Mouse (Mus musculus) MEL (cell line): ENCODE measurements around the gene Neurl4. TPM values are rescaled to one million over a fixed set of nuclear protein-coding genes. Genes with fewer than 3 reads are reported as not detected.

ENCODE experiments used
- DNase-seq: peaks from one replicate; pipeline ENCODE4 v3.0.0; 2011; ENCODE audit warnings: low read depth, low spot score
- H3K27ac ChIP-seq: 2 replicates; pipeline ENCODE4 v1.5.1; 2012; ENCODE audit warnings: low read depth, mild to moderate bottlenecking, control low read depth, low read length, moderate library complexity; ENCODE audit not compliant: control insufficient read depth
- H3K27me3 ChIP-seq, 2 experiments: fragments of 150-350 bp in 1 of 2; sonication (generic) in 1 of 2; 2 replicates each; pipeline ENCODE4 v1.6.1; 2012; ENCODE audit warnings: low read length in 2 of 2, mild to moderate bottlenecking in 2 of 2, improper control_type of control experiment in 1 of 2, moderate library complexity in 1 of 2; ENCODE audit not compliant: insufficient read depth in 2 of 2, control insufficient read depth in 1 of 2
- H3K36me3 ChIP-seq, 2 experiments: 2 replicates each; pipeline ENCODE4 v1.6.1; 2012 to 2014; ENCODE audit warnings: low read length in 2 of 2, improper control_type of control experiment in 1 of 2, inconsistent platforms in 1 of 2, mild to moderate bottlenecking in 1 of 2; ENCODE audit not compliant: insufficient read depth in 2 of 2, control insufficient read depth in 1 of 2
- H3K4me1 ChIP-seq, 2 experiments: fragments of 150-350 bp in 1 of 2; sonication (generic) in 1 of 2; 2 replicates each; pipeline ENCODE4 v1.6.1; 2012; ENCODE audit warnings: low read length in 2 of 2, improper control_type of control experiment in 1 of 2, mild to moderate bottlenecking in 1 of 2; ENCODE audit not compliant: insufficient read depth in 2 of 2, control insufficient read depth in 1 of 2
- H3K4me3 ChIP-seq, 2 experiments: fragments of 150-350 bp in 1 of 2; sonication (generic) in 1 of 2; 2 replicates each; pipeline ENCODE4 v1.5.1; 2012; ENCODE audit warnings: low read depth in 2 of 2, low read length in 2 of 2, mild to moderate bottlenecking in 2 of 2, moderate library complexity in 2 of 2, control low read depth in 1 of 2, improper control_type of control experiment in 1 of 2; ENCODE audit not compliant: control insufficient read depth in 1 of 2, insufficient read depth in 1 of 2
- H3K79me2 ChIP-seq: 2 replicates; pipeline ENCODE4 v1.6.1; 2012; ENCODE audit warnings: mild to moderate bottlenecking, low read length, moderate library complexity; ENCODE audit not compliant: control insufficient read depth, poor library complexity, insufficient read depth
- H3K9ac ChIP-seq: 2 replicates; pipeline ENCODE4 v1.6.1; 2012; ENCODE audit warnings: low read depth, mild to moderate bottlenecking, control low read depth, low read length, moderate library complexity; ENCODE audit not compliant: control insufficient read depth, poor library complexity, severe bottlenecking
- H3K9me3 ChIP-seq: fragments of 150-350 bp; sonication (generic); replicated peaks from 2 replicates; pipeline ENCODE4 v1.6.1; 2012; ENCODE audit warnings: mild to moderate bottlenecking, low read length, improper control_type of control experiment, moderate library complexity; ENCODE audit not compliant: insufficient read depth
- BHLHE40 ChIP-seq: IDR thresholded peaks from 2 replicates; pipeline ENCODE4 v1.6.1; 2012; ENCODE audit warnings: low read depth, mild to moderate bottlenecking, inconsistent platforms, low read length, improper control_type of control experiment, borderline replicate concordance
- CTCF ChIP-seq, 3 experiments: IDR thresholded peaks in 2 of 3; conservative IDR thresholded peaks in 1 of 3; 2 replicates each; pipeline ENCODE4 v1.5.1; 2011 to 2012; ENCODE audit warnings: low read length in 3 of 3, low read depth in 2 of 3, mild to moderate bottlenecking in 2 of 3, improper control_type of control experiment in 1 of 3, inconsistent platforms in 1 of 3, mixed read lengths in 1 of 3, moderate library complexity in 1 of 3; ENCODE audit not compliant: control insufficient read depth in 1 of 3, insufficient read depth in 1 of 3, poor library complexity in 1 of 3, severe bottlenecking in 1 of 3
- E2F4 ChIP-seq: IDR thresholded peaks from 2 replicates; pipeline ENCODE4 v1.6.1; 2011; ENCODE audit warnings: low read depth, low read length, improper control_type of control experiment, borderline replicate concordance
- ETS1 ChIP-seq: IDR thresholded peaks from 2 replicates; pipeline ENCODE4 v1.6.1; 2012; ENCODE audit warnings: low read depth, mild to moderate bottlenecking, inconsistent platforms, low read length, improper control_type of control experiment, moderate library complexity
- KAT2A ChIP-seq: conservative IDR thresholded peaks from 2 replicates; pipeline ENCODE4 v1.6.1; 2012; ENCODE audit warnings: low read depth, low read length, improper control_type of control experiment, inconsistent platforms
- MAFK ChIP-seq: IDR thresholded peaks from 2 replicates; pipeline ENCODE4 v1.6.1; 2011; ENCODE audit warnings: low read depth, mild to moderate bottlenecking, low read length, improper control_type of control experiment, borderline replicate concordance
- MEF2A ChIP-seq: IDR thresholded peaks from 2 replicates; pipeline ENCODE4 v1.6.1; 2014; ENCODE audit warnings: low read depth, mild to moderate bottlenecking, inconsistent platforms, low read length, improper control_type of control experiment; ENCODE audit not compliant: poor library complexity, insufficient replicate concordance, severe bottlenecking; ENCODE audit errors: extremely low read depth
- MYB ChIP-seq: IDR thresholded peaks from 2 replicates; pipeline ENCODE4 v1.6.1; 2011; ENCODE audit warnings: mild to moderate bottlenecking, low read depth, low read length, improper control_type of control experiment
- POLR2A ChIP-seq, 2 experiments: IDR thresholded peaks; 2 replicates each; pipeline ENCODE4 v1.6.1; 2011 to 2012; ENCODE audit warnings: low read length in 2 of 2, mild to moderate bottlenecking in 2 of 2, control low read depth in 1 of 2, improper control_type of control experiment in 1 of 2, low read depth in 1 of 2, moderate library complexity in 1 of 2; ENCODE audit not compliant: control insufficient read depth in 1 of 2, insufficient read depth in 1 of 2, poor library complexity in 1 of 2
- POLR2AphosphoS2 ChIP-seq: IDR thresholded peaks from 2 replicates; pipeline ENCODE4 v1.6.1; 2011; ENCODE audit warnings: low read length, improper control_type of control experiment
- POLR2AphosphoS5 ChIP-seq: IDR thresholded peaks from 2 replicates; pipeline ENCODE4 v1.6.1; 2012; ENCODE audit warnings: low read depth, borderline replicate concordance, mild to moderate bottlenecking, inconsistent platforms, low read length, moderate library complexity, mixed read lengths
- RCOR1 ChIP-seq: IDR thresholded peaks from 2 replicates; pipeline ENCODE4 v1.6.1; 2012; ENCODE audit warnings: low read depth, mild to moderate bottlenecking, inconsistent platforms, low read length, improper control_type of control experiment
- SIN3A ChIP-seq: IDR thresholded peaks from 2 replicates; pipeline ENCODE4 v1.6.1; 2012; ENCODE audit warnings: low read length, improper control_type of control experiment, inconsistent platforms
- TCF12 ChIP-seq: IDR thresholded peaks from 2 replicates; pipeline ENCODE4 v1.6.1; 2014; ENCODE audit warnings: low read depth, mild to moderate bottlenecking, inconsistent platforms, low read length, improper control_type of control experiment, moderate library complexity
- USF1 ChIP-seq: IDR thresholded peaks from 2 replicates; pipeline ENCODE4 v1.6.1; 2014; ENCODE audit warnings: low read depth, mild to moderate bottlenecking, inconsistent platforms, low read length, improper control_type of control experiment, moderate library complexity
- ZKSCAN1 ChIP-seq: IDR thresholded peaks from 2 replicates; pipeline ENCODE4 v1.6.1; 2012; ENCODE audit warnings: low read depth, mild to moderate bottlenecking, inconsistent platforms, low read length, improper control_type of control experiment, moderate library complexity
- ZMIZ1 ChIP-seq: IDR thresholded peaks from 2 replicates; pipeline ENCODE4 v1.6.1; 2012; ENCODE audit warnings: low read depth, mild to moderate bottlenecking, inconsistent platforms, low read length, improper control_type of control experiment, moderate library complexity
- polyA plus RNA-seq, 2 experiments: library from polyadenylated mRNA; stranded (reverse) in 1 of 2; unstranded in 1 of 2; fragments of >175 nt in 1 of 2; fragments of >200 nt in 1 of 2; gene quantifications; 2 replicates each; pipeline versions ENCODE4 v1.2.1 to v1.2.4; 2012; ENCODE audit warnings: low replicate concordance in 2 of 2, low read depth in 1 of 2; ENCODE audit not compliant: insufficient read length in 2 of 2, insufficient read depth in 1 of 2, missing spikeins in 1 of 2
- total RNA-seq: library from RNA; depleted of rRNA; stranded (reverse); fragments of 300-350 nt; gene quantifications from 2 replicates; pipeline ENCODE4 v1.2.3, GENCODE M21; 2012

The Neurl4 gene
- total and polyA plus RNA-seq, 3 experiments, result 50.9 to 58.0 TPM; not detected in 1

- TF ChIP-seq RCOR1, result peak; percentile 48
Measured at GRCm38 (mm10) chr11:69853994-69854393, 46.9 kb upstream of the Neurl4 start (continued).

GRCm38 (mm10) chr11:69854680-69855079 is 46.2 kb upstream of the Neurl4 start:
- Histone ChIP-seq H3K27me3 (no peaks in the 10 kb centered on the region), H3K79me2 (no peaks in the 10 kb centered on the region), H3K27ac (peak overlapping the region; percentile 75), H3K4me1 (peaks cover 7 to 21% of the 10 kb centered on the region in 2 experiments; a peak in 3 of 4 replicates), H3K9me3 (no peaks in the 10 kb centered on the region), H3K36me3 (peaks cover 0 to 12% of the 10 kb centered on the region in 2 experiments; a peak in 2 of 4 replicates), H3K9ac (no peak overlapping the region), H3K4me3 (no peak overlapping the region)
- peak; percentile 43 for DNase-seq
- TF ChIP-seq POLR2A (IDR thresholded peaks at IDR 0.05; ENCODE audit: control insufficient read depth in 1 of 2, insufficient read depth in 1 of 2, low read depth in 1 of 2, low read length in 2 of 2, poor library complexity in 1 of 2), result no peak
- no peak for TF ChIP-seq ZMIZ1
- TF ChIP-seq BHLHE40, result no peak
- no peak for TF ChIP-seq ETS1
- TF ChIP-seq POLR2AphosphoS2, result no peak
- TF ChIP-seq TCF12, result no peak
- TF ChIP-seq ZKSCAN1, result no peak
- no peak for TF ChIP-seq SIN3A
- no peak for TF ChIP-seq E2F4
- no peak for TF ChIP-seq KAT2A
- no peak for TF ChIP-seq USF1
- TF ChIP-seq MEF2A, result no peak
- TF ChIP-seq MYB, result no peak
- no peak for TF ChIP-seq POLR2AphosphoS5
- no peak for TF ChIP-seq MAFK

DNA sequence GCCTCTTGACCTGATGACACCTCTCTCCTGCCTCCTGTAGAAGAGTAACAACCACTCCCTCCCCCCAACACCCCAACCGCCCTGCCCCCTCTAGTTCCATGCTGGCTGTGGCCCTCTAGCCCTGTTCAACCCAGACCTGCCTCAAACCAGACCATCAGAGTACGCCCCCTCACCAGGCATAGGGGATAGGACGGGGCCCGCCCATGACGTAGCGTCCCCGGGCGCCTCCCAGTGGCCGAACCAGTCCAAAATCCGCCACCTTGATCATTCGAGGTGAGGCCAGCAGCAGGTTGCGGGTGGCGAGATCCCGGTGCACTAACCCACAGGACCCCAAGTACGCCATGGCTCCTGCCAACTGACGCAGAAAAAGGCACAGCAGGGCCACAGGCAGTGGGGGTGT is 45.5 kb upstream of the Neurl4 start:
- no peak overlapping the region for H3K4me3 ChIP-seq
- DNase-seq, result no peak

More for the DNA sequence above, 45.5 kb upstream of the Neurl4 start:
- TF ChIP-seq E2F4 (no peak), CTCF (IDR thresholded peaks at IDR 0.05 in 2 of 3, conservative IDR thresholded peaks at IDR 0.05 in 1 of 3; ENCODE audit: control insufficient read depth in 1 of 3, insufficient read depth in 1 of 3, low read depth in 2 of 3, low read length in 3 of 3, poor library complexity in 1 of 3, severe bottlenecking in 1 of 3) (peak in 2 of 3 experiments; percentile 38 to 65; a peak in 4 of 6 replicates)
- H3K27ac ChIP-seq, result no peak overlapping the region
- H3K79me2 ChIP-seq, result no peaks in the 10 kb centered on the region
- no peak overlapping the region for H3K9ac ChIP-seq
- peaks cover 0 to 12% of the 10 kb centered on the region in 2 experiments; a peak in 2 of 4 replicates for H3K36me3 ChIP-seq
- no peaks in the 10 kb centered on the region for H3K9me3 ChIP-seq
- peaks cover 7 to 21% of the 10 kb centered on the region in 2 experiments; a peak in 3 of 4 replicates for H3K4me1 ChIP-seq
- no peaks in the 10 kb centered on the region for H3K27me3 ChIP-seq
